8 mouse cellular contexts compared by ENCODE assay signal in the genomic region with DNA sequence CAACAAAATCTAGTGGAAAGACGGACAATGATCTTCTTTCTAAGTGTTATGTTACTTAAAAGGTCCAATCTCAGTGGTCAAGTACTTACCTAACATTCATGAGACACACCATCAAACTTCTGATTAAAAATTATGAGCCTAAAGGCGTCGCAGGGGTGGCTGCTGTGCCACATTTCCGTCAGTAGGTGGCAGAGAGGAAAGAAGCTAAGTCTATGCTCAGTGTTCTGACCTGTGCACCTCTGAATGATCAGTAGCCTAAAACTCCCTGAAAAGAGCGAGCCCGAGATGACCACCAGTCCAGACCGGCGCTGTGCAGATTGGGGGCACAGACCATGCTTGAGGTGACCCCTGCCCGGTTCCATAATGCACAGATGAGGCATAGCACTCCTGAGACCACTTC. TPM values are rescaled to one million over a fixed set of nuclear protein-coding genes. Genes with fewer than 3 reads are reported as not detected.
A peak's percentile ranks its signal among the peaks of the same experiment; 100 is the strongest.
DNase-seq lines count a peak whose midpoint lies in the region; ATAC-seq lines count a peak whose summit lies in the region.

No protein-coding gene starts in this region.

- no peak overlapping the region for H3K4me3 ChIP-seq in forebrain, embryonic 10.5 days
- no peak overlapping the region for H3K4me3 ChIP-seq in forebrain, embryonic 15.5 days
- no peak overlapping the region for H3K4me3 ChIP-seq in limb, embryonic 11.5 days (ENCODE audit: low read depth, low read length)
- H3K4me3 ChIP-seq in limb, embryonic 10.5 days, result no peak overlapping the region
- H3K4me3 ChIP-seq in embryonic facial prominence, embryonic 11.5 days (ENCODE audit: low read depth, low read length), result no peak overlapping the region

- no peak overlapping the region for H3K9ac ChIP-seq in forebrain, embryonic 15.5 days (replicated peaks)
- no peak overlapping the region for H3K9ac ChIP-seq in limb, embryonic 11.5 days (ENCODE audit: low read length)
- H3K9ac ChIP-seq in embryonic facial prominence, embryonic 11.5 days (replicated peaks; ENCODE audit: low read length), result no peak overlapping the region

- H3K27ac ChIP-seq in forebrain, embryonic 10.5 days, result no peak overlapping the region
- no peak overlapping the region for H3K27ac ChIP-seq in forebrain, embryonic 15.5 days (replicated peaks)
- no peak overlapping the region for H3K27ac ChIP-seq in limb, embryonic 11.5 days (replicated peaks; ENCODE audit: low read depth, low read length)
- no peak overlapping the region for H3K27ac ChIP-seq in limb, embryonic 10.5 days
- H3K27ac ChIP-seq in embryonic facial prominence, embryonic 11.5 days (replicated peaks; ENCODE audit: low read depth, low read length), result no peak overlapping the region

- peak; percentile 17 for DNase-seq in forebrain, embryonic 10.5 days (ENCODE audit: extremely low spot score, low spot score)
- DNase-seq in limb, embryonic 11.5 days (ENCODE audit: low spot score), result peak; percentile 54
- DNase-seq in limb, embryonic 10.5 days (ENCODE audit: low spot score), result no peak
- peak; percentile 55 for DNase-seq in ZHBTc4 (ENCODE audit: low read depth, low spot score)
- peak; percentile 55 for DNase-seq in embryonic facial prominence, embryonic 11.5 days (ENCODE audit: low spot score)
- peak; percentile 32 for DNase-seq in lung, postnatal 14 days
- no peak for DNase-seq in c-Kit-positive CD71-positive TER-119-positive erythroid progenitor cells, embryonic 14.5 days (ENCODE audit: low spot score)

- 39% methylated on average over 9 of the region's 9 CpGs for WGBS in forebrain, embryonic 10.5 days
- 30% methylated on average over 9 of the region's 9 CpGs for WGBS in forebrain, embryonic 15.5 days
- WGBS in limb, embryonic 11.5 days, result 33% methylated on average over 9 of the region's 9 CpGs
- WGBS in limb, embryonic 10.5 days, result 40% methylated on average over 9 of the region's 9 CpGs
- WGBS in embryonic facial prominence, embryonic 11.5 days, result 31% methylated on average over 9 of the region's 9 CpGs

- H3K36me3 ChIP-seq in forebrain, embryonic 10.5 days (replicated peaks), result no peaks in the 10 kb centered on the region
- no peaks in the 10 kb centered on the region for H3K36me3 ChIP-seq in forebrain, embryonic 15.5 days
- no peaks in the 10 kb centered on the region for H3K36me3 ChIP-seq in limb, embryonic 11.5 days (ENCODE audit: control insufficient read depth, insufficient read depth, low read length)
- H3K36me3 ChIP-seq in limb, embryonic 10.5 days, result no peaks in the 10 kb centered on the region
- no peaks in the 10 kb centered on the region for H3K36me3 ChIP-seq in embryonic facial prominence, embryonic 11.5 days (replicated peaks; ENCODE audit: control insufficient read depth, insufficient read depth, low read depth, low read length)

- no peak overlapping the region for H3K4me2 ChIP-seq in forebrain, embryonic 15.5 days (replicated peaks)
- no peak overlapping the region for H3K4me2 ChIP-seq in limb, embryonic 11.5 days (ENCODE audit: low read depth, severe bottlenecking)
- no peak overlapping the region for H3K4me2 ChIP-seq in embryonic facial prominence, embryonic 11.5 days (ENCODE audit: low read depth, low read length)

- H3K4me1 ChIP-seq in forebrain, embryonic 10.5 days, result no peaks in the 10 kb centered on the region
- no peaks in the 10 kb centered on the region for H3K4me1 ChIP-seq in forebrain, embryonic 15.5 days
- H3K4me1 ChIP-seq in limb, embryonic 11.5 days (ENCODE audit: control insufficient read depth, insufficient read depth, low read length), result no peaks in the 10 kb centered on the region
- H3K4me1 ChIP-seq in limb, embryonic 10.5 days, result no peaks in the 10 kb centered on the region
- no peaks in the 10 kb centered on the region for H3K4me1 ChIP-seq in embryonic facial prominence, embryonic 11.5 days (ENCODE audit: control insufficient read depth, insufficient read depth, low read length)

- ATAC-seq in forebrain, embryonic 15.5 days (replicated peaks), result no peak
- 0 out of 2 replicates have a peak, but pooled peaks have one; percentile 47 for ATAC-seq in limb, embryonic 11.5 days (ENCODE audit: insufficient number of reproducible peaks, low FRiP score, low TSS enrichment, low read depth)
- peak; percentile 34; the same call in 1 of the 2 replicates for ATAC-seq in embryonic facial prominence, embryonic 11.5 days (replicated peaks; ENCODE audit: insufficient number of reproducible peaks, low FRiP score, low TSS enrichment, low read depth)

- no peaks in the 10 kb centered on the region for H3K9me3 ChIP-seq in forebrain, embryonic 10.5 days
- H3K9me3 ChIP-seq in forebrain, embryonic 15.5 days, result no peaks in the 10 kb centered on the region
- H3K9me3 ChIP-seq in limb, embryonic 11.5 days (ENCODE audit: control insufficient read depth, low read length), result no peaks in the 10 kb centered on the region
- H3K9me3 ChIP-seq in limb, embryonic 10.5 days (replicated peaks), result no peaks in the 10 kb centered on the region
- no peaks in the 10 kb centered on the region for H3K9me3 ChIP-seq in embryonic facial prominence, embryonic 11.5 days (replicated peaks; ENCODE audit: control insufficient read depth, low read length)

- H3K27me3 ChIP-seq in forebrain, embryonic 10.5 days (ENCODE audit: poor library complexity, severe bottlenecking), result no peaks in the 10 kb centered on the region
- H3K27me3 ChIP-seq in forebrain, embryonic 15.5 days, result no peaks in the 10 kb centered on the region
- H3K27me3 ChIP-seq in limb, embryonic 11.5 days (ENCODE audit: control insufficient read depth, insufficient read depth, low read length), result no peaks in the 10 kb centered on the region
- no peaks in the 10 kb centered on the region for H3K27me3 ChIP-seq in limb, embryonic 10.5 days (ENCODE audit: low read depth, poor library complexity, severe bottlenecking)
- H3K27me3 ChIP-seq in embryonic facial prominence, embryonic 11.5 days (ENCODE audit: control insufficient read depth, insufficient read depth, low read length), result no peaks in the 10 kb centered on the region

RNA-seq across cellular contexts. Expression of gene Fa2h, which starts 25.0 kb away (rescaled TPM):
- polyA plus RNA-seq in forebrain, embryonic 10.5 days (2016; fragmentation: Nextera tagmentation; extraction: Ambion mirVana), result not detected in 2 replicates
- polyA plus RNA-seq in forebrain, embryonic 15.5 days (2015; fragmentation: Nextera tagmentation; extraction: Ambion mirVana), result not detected in 2 replicates
- polyA plus RNA-seq in limb, embryonic 11.5 days (2014; fragmentation: Nextera tagmentation; extraction: Ambion mirVana), result not detected in 2 replicates
- not detected in 2 replicates for polyA plus RNA-seq in limb, embryonic 10.5 days (2016; fragmentation: Nextera tagmentation; extraction: Ambion mirVana)
- not detected in 2 replicates for polyA plus RNA-seq in embryonic facial prominence, embryonic 11.5 days (2014; fragmentation: Nextera tagmentation; extraction: Ambion mirVana)

Comparison
In these comparisons a context has a peak if more than half of its experiments do, and no peak if none do; other contexts are left out.
1. DNase-seq: peak in forebrain, embryonic 10.5 days (single experiment), limb, embryonic 11.5 days (single experiment), ZHBTc4 (single experiment), embryonic facial prominence, embryonic 11.5 days (single experiment) and lung, postnatal 14 days (single experiment); none in limb, embryonic 10.5 days (single experiment) and c-Kit-positive CD71-positive TER-119-positive erythroid progenitor cells, embryonic 14.5 days (single experiment).